ENCODE assay signal across 13 mouse cellular contexts in the genomic region with DNA sequence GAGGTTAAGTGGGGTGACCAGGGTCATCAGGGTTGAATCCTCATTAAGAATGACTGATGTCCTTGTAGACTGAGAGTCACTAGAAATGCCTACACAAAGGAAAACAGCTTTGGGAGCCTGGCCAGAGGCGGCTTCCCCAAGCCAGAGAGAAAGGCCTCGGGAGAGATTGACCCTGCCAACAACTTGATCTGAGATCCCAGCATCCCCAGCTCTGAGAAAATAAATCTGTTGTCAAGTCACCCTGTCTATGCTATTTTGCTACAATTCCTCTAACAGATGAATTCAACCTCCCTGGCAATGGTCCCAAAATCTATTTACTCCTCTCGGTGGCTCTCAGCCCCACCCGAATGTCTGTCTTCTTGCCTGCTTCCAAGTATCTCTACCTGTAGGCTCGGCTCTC.
DNase-seq lines count a peak whose midpoint lies in the region; ATAC-seq lines count a peak whose summit lies in the region.
"Had no signal": no experiment of that assay in that cellular context is flagged by ENCODE, and none has a peak within 500 bp of the region (broad histone marks: within the 10 kb centered on the region; RNA-seq: fewer than 3 reads in every experiment).

No protein-coding gene starts in this region.

- no peak for ATAC-seq in heart, embryonic 11.5 days (replicated peaks; ENCODE audit: insufficient number of reproducible peaks, low FRiP score, low TSS enrichment)
- ATAC-seq: activated CD4-positive, CD25-positive, alpha-beta regulatory T cell, adult 4 months; forebrain, postnatal 0 days; midbrain, embryonic 16.5 days had no signal

- no peaks in the 10 kb centered on the region for H3K9me3 ChIP-seq in heart, embryonic 11.5 days (replicated peaks; ENCODE audit: control insufficient read depth, low read length)
- H3K9me3 ChIP-seq: limb, embryonic 13.5 days had no signal

- no peak overlapping the region for H3K9ac ChIP-seq in heart, embryonic 11.5 days (ENCODE audit: low read depth, low read length)
- H3K9ac ChIP-seq: forebrain, postnatal 0 days; limb, embryonic 13.5 days; neural tube, embryonic 13.5 days had no signal

- H3K36me3 ChIP-seq in heart, embryonic 11.5 days (ENCODE audit: control insufficient read depth, insufficient read depth, low read length) = no peaks in the 10 kb centered on the region
- H3K36me3 ChIP-seq: limb, embryonic 13.5 days; neural tube, embryonic 13.5 days had no signal

- peak; percentile 8 to 30 for DNase-seq in heart, adult 9 months (ENCODE audit: low spot score in 2 of 2)
- peak; percentile 31 for DNase-seq in left cerebral cortex, postnatal 4 days
- DNase-seq in left cerebral cortex, adult 11 months (ENCODE audit: low spot score) = no peak
- DNase-seq in adrenal gland, adult 8-10 months = peak; percentile 52
- DNase-seq in embryo, embryonic 9.5 days (ENCODE audit: extremely low spot score) = peak; percentile 35
- DNase-seq in natural killer cell, adult 2 months (ENCODE audit: low spot score in 2 of 2) = no peak
- DNase-seq: forebrain, postnatal 0 days; thymus, postnatal 14 days had no signal

- H3K4me3 ChIP-seq in heart, embryonic 11.5 days (ENCODE audit: low read depth, low read length) = no peak overlapping the region
- H3K4me3 ChIP-seq: limb, embryonic 13.5 days; neural tube, embryonic 13.5 days had no signal

- intact Hi-C loops in left cerebral cortex, postnatal 4 days (cut with DNase I) = no loop called here

- no peak overlapping the region for H3K27ac ChIP-seq in heart, embryonic 11.5 days (ENCODE audit: low read depth, low read length)
- H3K27ac ChIP-seq: limb, embryonic 13.5 days; neural tube, embryonic 13.5 days had no signal

- no peaks in the 10 kb centered on the region for H3K4me1 ChIP-seq in heart, embryonic 11.5 days (ENCODE audit: control insufficient read depth, insufficient read depth, low read length)
- H3K4me1 ChIP-seq: limb, embryonic 13.5 days; neural tube, embryonic 13.5 days had no signal

- no peak overlapping the region for H3K4me2 ChIP-seq in heart, embryonic 11.5 days
- H3K4me2 ChIP-seq: limb, embryonic 13.5 days; neural tube, embryonic 13.5 days had no signal

- WGBS in heart, embryonic 11.5 days (ENCODE audit: insufficient replicate concordance) = 68% methylated on average over 5 of the region's 5 CpGs

- H3K27me3 ChIP-seq in heart, embryonic 11.5 days (ENCODE audit: control insufficient read depth, insufficient read depth, low read length) = no peaks in the 10 kb centered on the region
- H3K27me3 ChIP-seq: limb, embryonic 13.5 days; neural tube, embryonic 13.5 days had no signal

Comparison
In these comparisons a context has a peak if more than half of its experiments do, and no peak if none do; other contexts are left out.
1. DNase-seq: peak in heart, adult 9 months (2 of 2), left cerebral cortex, postnatal 4 days (single experiment), adrenal gland, adult 8-10 months (single experiment) and embryo, embryonic 9.5 days (single experiment); none in left cerebral cortex, adult 11 months (single experiment) and natural killer cell, adult 2 months (0 of 2).